Comparison of ENCODE assay signal across 7 mouse cellular contexts in genomic region chr10:17631817-17632216, GRCm38 (mm10).
DNase-seq lines count a peak whose midpoint lies in the region; ATAC-seq and TF ChIP-seq lines count a peak whose summit lies in the region.

No protein-coding gene starts in this region.

- peak; percentile 38; the same call in 1 of the 2 replicates for ATAC-seq in hindbrain, postnatal 0 days
- peak; percentile 61 for ATAC-seq in megakaryocyte-erythroid progenitor cell, adult 5-6 weeks (replicated peaks; ENCODE audit: low FRiP score, low TSS enrichment, poor library complexity, severe bottlenecking)
- ATAC-seq in liver, postnatal 0 days, result no peak
- ATAC-seq in activated CD4-positive, CD25-positive, alpha-beta regulatory T cell, adult 4 months, result no peak

- TF ChIP-seq EP300 in liver, postnatal 0 days (IDR thresholded peaks at IDR 0.05; ENCODE audit: low read depth), result no peak

- no peak overlapping the region for H3K27ac ChIP-seq in hindbrain, postnatal 0 days
- H3K27ac ChIP-seq in liver, postnatal 0 days (ENCODE audit: low read depth), result no peak overlapping the region; the same call in 1 of the 2 replicates

- TF ChIP-seq CTCF in C2C12 (IDR thresholded peaks at IDR 0.05; ENCODE audit: control insufficient read depth, insufficient read depth, insufficient read length), result no peak
- no peak for TF ChIP-seq CTCF in hindbrain, postnatal 0 days (IDR thresholded peaks at IDR 0.05; ENCODE audit: low read depth)
- no peak for TF ChIP-seq CTCF in liver, postnatal 0 days (IDR thresholded peaks at IDR 0.05; ENCODE audit: low read depth)

- DNase-seq in adipocyte (ENCODE audit: low spot score), result peak; percentile 17
- peak; percentile 60 for DNase-seq in hindbrain, postnatal 0 days (ENCODE audit: low spot score)
- DNase-seq in thymus, adult 18-20 months, result no peak
- no peak for DNase-seq in liver, postnatal 0 days

- H3K79me2 ChIP-seq in C2C12 (ENCODE audit: control insufficient read depth, insufficient read depth), result no peaks in the 10 kb centered on the region

- WGBS in hindbrain, postnatal 0 days, result 27% methylated on average over 5 of the region's 5 CpGs
- 48% methylated on average over 5 of the region's 5 CpGs for WGBS in liver, postnatal 0 days (ENCODE audit: insufficient replicate concordance)

- no peak overlapping the region for H3ac ChIP-seq in C2C12 (ENCODE audit: control insufficient read depth, insufficient read length, low read depth)

- no peak overlapping the region for H3K9ac ChIP-seq in hindbrain, postnatal 0 days (replicated peaks; ENCODE audit: low read length)
- no peak overlapping the region for H3K9ac ChIP-seq in liver, postnatal 0 days (replicated peaks)

- H3K4me1 ChIP-seq in hindbrain, postnatal 0 days (ENCODE audit: insufficient read depth, low read length), result no peaks in the 10 kb centered on the region
- no peaks in the 10 kb centered on the region for H3K4me1 ChIP-seq in liver, postnatal 0 days (ENCODE audit: insufficient read depth)

- H3K27me3 ChIP-seq in C2C12 (ENCODE audit: control insufficient read depth, insufficient read depth, insufficient read length), result no peaks in the 10 kb centered on the region
- H3K27me3 ChIP-seq in hindbrain, postnatal 0 days (ENCODE audit: insufficient read depth, low read length), result no peaks in the 10 kb centered on the region
- H3K27me3 ChIP-seq in liver, postnatal 0 days (ENCODE audit: insufficient read depth, low read length), result no peaks in the 10 kb centered on the region

- H3K4me3 ChIP-seq in C2C12 (ENCODE audit: insufficient read depth, poor library complexity, severe bottlenecking), result no peak overlapping the region
- no peak overlapping the region for H3K4me3 ChIP-seq in hindbrain, postnatal 0 days (ENCODE audit: low read length)
- H3K4me3 ChIP-seq in liver, postnatal 0 days (ENCODE audit: low read depth, low read length), result no peak overlapping the region

- no peaks in the 10 kb centered on the region for H3K79me3 ChIP-seq in C2C12 (ENCODE audit: low read depth)

- no peaks in the 10 kb centered on the region for H3K9me3 ChIP-seq in hindbrain, postnatal 0 days (ENCODE audit: low read length)
- no peaks in the 10 kb centered on the region for H3K9me3 ChIP-seq in liver, postnatal 0 days (ENCODE audit: low read length)

- H3K4me2 ChIP-seq in hindbrain, postnatal 0 days (ENCODE audit: low read depth, low read length), result peak overlapping the region; percentile 26; the same call in 1 of the 2 replicates
- H3K4me2 ChIP-seq in liver, postnatal 0 days (ENCODE audit: low read depth, low read length), result no peak overlapping the region

- no peaks in the 10 kb centered on the region for H3K36me3 ChIP-seq in C2C12 (ENCODE audit: control insufficient read depth, insufficient read depth)
- no peaks in the 10 kb centered on the region for H3K36me3 ChIP-seq in hindbrain, postnatal 0 days (ENCODE audit: insufficient read depth, low read length)
- H3K36me3 ChIP-seq in liver, postnatal 0 days (replicated peaks; ENCODE audit: insufficient read depth, low read length), result no peaks in the 10 kb centered on the region

TF ChIP-seq in C2C12, 6 proteins besides CTCF, POLR2A, EP300 and RAD21:
- TF ChIP-seq CEBPB (IDR thresholded peaks at IDR 0.05; ENCODE audit: low read depth), result no peak
- peak; percentile 39 for TF ChIP-seq USF1 (IDR thresholded peaks at IDR 0.05; ENCODE audit: low read depth)
- TF ChIP-seq FOSL1 (IDR thresholded peaks at IDR 0.05; ENCODE audit: insufficient read depth, low read length, poor library complexity, severe bottlenecking), result no peak
- no peak for TF ChIP-seq MYOG (IDR thresholded peaks at IDR 0.05; ENCODE audit: control insufficient read depth, extremely low read depth, insufficient read length)
- peak; percentile 25 for TF ChIP-seq MYOD1 (IDR thresholded peaks at IDR 0.05; ENCODE audit: control insufficient read depth, insufficient read length, low read depth)
- no peak for TF ChIP-seq MAX (IDR thresholded peaks at IDR 0.05)

Comparison
In these comparisons a context has a peak if more than half of its experiments do, and no peak if none do; other contexts are left out.
1. DNase-seq: peak in adipocyte (single experiment) and hindbrain, postnatal 0 days (single experiment); none in thymus, adult 18-20 months (0 of 2) and liver, postnatal 0 days (single experiment).
2. ATAC-seq: peak in hindbrain, postnatal 0 days (single experiment) and megakaryocyte-erythroid progenitor cell, adult 5-6 weeks (single experiment); none in liver, postnatal 0 days (single experiment) and activated CD4-positive, CD25-positive, alpha-beta regulatory T cell, adult 4 months (single experiment).